Mouse (Mus musculus): ENCODE data around the gene Rxfp1. TPM values are rescaled to one million over a fixed set of nuclear protein-coding genes. Genes with fewer than 3 reads are reported as not detected.
A peak's percentile ranks its signal among the peaks of the same experiment; 100 is the strongest.

Gene Rxfp1
- total and polyA plus RNA-seq, 2 experiments from 2014 or later: 0.19 to 0.49 TPM

DNA sequence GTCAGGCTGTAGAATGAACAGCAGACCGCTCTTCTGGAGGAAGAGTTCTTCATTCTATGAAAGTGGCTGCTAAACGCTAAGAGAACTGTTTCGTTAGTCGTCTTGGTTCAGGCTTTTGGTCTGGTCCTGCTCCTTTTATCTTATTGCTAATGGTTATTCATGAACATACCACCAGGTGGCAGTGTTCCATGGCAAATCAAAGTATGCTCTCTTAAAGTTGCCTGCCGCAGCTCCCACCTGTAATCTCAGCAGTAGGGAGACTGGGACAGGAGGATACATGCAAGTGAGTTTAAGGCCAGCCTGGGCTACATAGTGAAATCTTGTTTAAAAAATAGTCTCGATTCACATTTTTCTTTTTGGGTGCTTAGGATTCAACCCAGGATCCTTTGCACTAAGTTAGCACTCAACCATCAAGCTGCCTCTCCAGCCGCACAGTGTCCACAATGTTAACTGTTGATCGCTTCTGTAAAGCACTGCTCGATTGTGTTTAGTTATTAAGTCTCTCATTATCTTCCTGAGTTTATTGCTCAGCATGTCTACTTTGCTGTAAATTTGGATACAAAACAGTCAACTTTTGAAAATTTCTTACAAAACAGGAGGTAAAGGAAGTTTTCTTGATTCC is 72.8 kb downstream of the Rxfp1 start:
- no peak for ATAC-seq (ENCODE audit: low FRiP score)

DNA sequence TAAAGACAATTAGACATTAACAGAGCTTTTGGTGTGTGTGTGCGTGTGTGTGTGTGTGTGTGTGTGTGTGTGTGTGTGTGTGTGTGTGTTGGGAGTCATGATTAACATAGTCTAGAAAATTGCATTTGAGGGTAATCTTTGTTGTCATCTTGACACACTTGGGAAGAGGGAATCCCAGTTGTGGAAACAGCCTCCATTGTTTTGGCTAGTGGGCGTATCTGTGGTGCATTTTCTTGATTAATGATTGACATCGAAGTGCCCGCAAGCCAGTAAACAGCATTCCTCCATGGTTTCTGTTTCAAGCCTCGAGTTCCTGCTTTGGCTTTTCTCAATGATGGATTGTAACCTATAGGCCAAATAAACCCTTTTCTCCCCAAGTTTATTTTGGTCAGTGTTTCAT is 81.0 kb downstream of the Rxfp1 start:
- Histone ChIP-seq H3K4me3 (ENCODE audit: low read depth, low read length) (no peak overlapping the region), H3K27me3 (ENCODE audit: insufficient read depth, low read length) (no peaks in the 10 kb centered on the region), H3K4me1 (ENCODE audit: insufficient read depth, low read length) (no peaks in the 10 kb centered on the region), H3K4me2 (ENCODE audit: low read depth, low read length, poor library complexity, severe bottlenecking) (no peak overlapping the region), H3K27ac (ENCODE audit: low read depth, low read length) (no peak overlapping the region), H3K9ac (replicated peaks; ENCODE audit: low read length, poor library complexity, severe bottlenecking) (no peak overlapping the region), H3K9me3 (ENCODE audit: low read length) (no peaks in the 10 kb centered on the region), H3K36me3 (ENCODE audit: insufficient read depth, low read length) (no peaks in the 10 kb centered on the region)
- WGBS: 76% methylated on average over 5 of the region's 5 CpGs
- no peak for DNase-seq (ENCODE audit: low spot score)
- ATAC-seq (ENCODE audit: low FRiP score): no peak
- TF ChIP-seq CTCF (IDR thresholded peaks at IDR 0.05): no peak

More for the DNA sequence above, 72.8 kb downstream of the Rxfp1 start:
- H3K4me2 ChIP-seq (ENCODE audit: low read depth, low read length, poor library complexity, severe bottlenecking): no peak overlapping the region
- H3K4me1 ChIP-seq (ENCODE audit: insufficient read depth, low read length): no peaks in the 10 kb centered on the region
- peak; percentile 79 for DNase-seq (ENCODE audit: low spot score)
- TF ChIP-seq CTCF (IDR thresholded peaks at IDR 0.05): peak; percentile 91
- no peaks in the 10 kb centered on the region for H3K27me3 ChIP-seq (ENCODE audit: insufficient read depth, low read length)
- 39% methylated on average over 9 of the region's 9 CpGs for WGBS
- no peaks in the 10 kb centered on the region for H3K36me3 ChIP-seq (ENCODE audit: insufficient read depth, low read length)
- no peaks in the 10 kb centered on the region for H3K9me3 ChIP-seq (ENCODE audit: low read length)
- no peak overlapping the region for H3K27ac ChIP-seq (ENCODE audit: low read depth, low read length)
- no peak overlapping the region for H3K4me3 ChIP-seq (ENCODE audit: low read depth, low read length)
- H3K9ac ChIP-seq (replicated peaks; ENCODE audit: low read length, poor library complexity, severe bottlenecking): no peak overlapping the region

DNA sequence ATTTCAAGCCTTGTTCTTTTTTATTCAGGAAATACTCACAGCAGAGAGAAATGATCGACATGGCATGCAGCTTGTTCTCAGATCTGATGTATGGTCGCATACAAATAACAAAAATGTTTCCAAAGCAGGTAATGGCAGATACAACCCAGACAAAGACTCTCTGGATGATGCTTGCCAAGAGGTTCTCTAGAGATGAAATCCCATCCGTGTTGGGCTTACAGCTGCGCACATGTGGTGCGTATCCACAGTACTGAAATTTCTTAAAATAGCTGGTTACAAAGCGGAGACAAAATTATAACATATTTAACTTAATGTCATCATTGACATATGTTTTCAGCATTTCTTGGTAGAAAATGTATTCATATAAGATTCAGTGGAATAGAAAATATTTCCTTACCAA is 85.6 kb downstream of the Rxfp1 start:
- DNase-seq (ENCODE audit: low spot score) (no peak), ATAC-seq (ENCODE audit: low FRiP score) (no peak)
- H3K27ac ChIP-seq (ENCODE audit: low read depth, low read length): no peak overlapping the region
- no peak overlapping the region for H3K4me2 ChIP-seq (ENCODE audit: low read depth, low read length, poor library complexity, severe bottlenecking)
- WGBS: 88% methylated on average over 6 of the region's 6 CpGs
- H3K9ac ChIP-seq (replicated peaks; ENCODE audit: low read length, poor library complexity, severe bottlenecking): no peak overlapping the region
- no peak overlapping the region for H3K4me3 ChIP-seq (ENCODE audit: low read depth, low read length)
- TF ChIP-seq CTCF (IDR thresholded peaks at IDR 0.05): no peak
- no peaks in the 10 kb centered on the region for H3K27me3 ChIP-seq (ENCODE audit: insufficient read depth, low read length)
- no peaks in the 10 kb centered on the region for H3K9me3 ChIP-seq (ENCODE audit: low read length)
- no peaks in the 10 kb centered on the region for H3K4me1 ChIP-seq (ENCODE audit: insufficient read depth, low read length)
- no peaks in the 10 kb centered on the region for H3K36me3 ChIP-seq (ENCODE audit: insufficient read depth, low read length)

DNA sequence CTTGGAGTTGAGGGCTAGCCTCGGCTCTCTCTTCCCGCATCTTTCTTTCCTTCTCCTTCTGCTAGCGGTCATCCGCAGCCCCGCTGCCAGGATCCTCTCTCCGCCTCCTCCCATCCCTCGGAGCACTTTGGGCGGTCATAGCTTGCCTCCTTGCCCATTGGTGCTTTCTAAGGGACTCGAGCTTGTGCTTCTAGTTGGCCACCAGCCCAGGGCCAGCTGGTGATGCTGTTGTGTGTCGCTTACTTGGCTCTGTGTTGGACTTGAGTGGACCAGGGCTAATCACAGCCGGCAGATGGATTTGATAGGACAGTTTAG is 108.3 kb downstream of the Rxfp1 start, which contains the start of gene Etfdh:
Gene Etfdh, minus strand, starts transcription at position 85 of the 315 bp plus-strand sequence.
- WGBS: 0% methylated on average over 11 of the region's 11 CpGs
- no peak for TF ChIP-seq CTCF (IDR thresholded peaks at IDR 0.05)
- H3K4me2 ChIP-seq (ENCODE audit: low read depth, low read length, poor library complexity, severe bottlenecking): peak within 1 kb of the TSS; percentile 78
- peak within 1 kb of the TSS; percentile 63 for H3K27ac ChIP-seq (ENCODE audit: low read depth, low read length)
- no peaks in the 10 kb centered on the region for H3K27me3 ChIP-seq (ENCODE audit: insufficient read depth, low read length)
- peak within 1 kb of the TSS; percentile 63 for H3K9ac ChIP-seq (replicated peaks; ENCODE audit: low read length, poor library complexity, severe bottlenecking)
- no peaks in the 10 kb centered on the region for H3K4me1 ChIP-seq (ENCODE audit: insufficient read depth, low read length)
- peak; percentile 58 for ATAC-seq (ENCODE audit: low FRiP score)
- H3K9me3 ChIP-seq (ENCODE audit: low read length): no peaks in the 10 kb centered on the region
- H3K36me3 ChIP-seq (ENCODE audit: insufficient read depth, low read length): no peaks in the 10 kb centered on the region
- peak; percentile 93 for DNase-seq (ENCODE audit: low spot score)
- peak within 1 kb of the TSS; percentile 56 for H3K4me3 ChIP-seq (ENCODE audit: low read depth, low read length)

DNA sequence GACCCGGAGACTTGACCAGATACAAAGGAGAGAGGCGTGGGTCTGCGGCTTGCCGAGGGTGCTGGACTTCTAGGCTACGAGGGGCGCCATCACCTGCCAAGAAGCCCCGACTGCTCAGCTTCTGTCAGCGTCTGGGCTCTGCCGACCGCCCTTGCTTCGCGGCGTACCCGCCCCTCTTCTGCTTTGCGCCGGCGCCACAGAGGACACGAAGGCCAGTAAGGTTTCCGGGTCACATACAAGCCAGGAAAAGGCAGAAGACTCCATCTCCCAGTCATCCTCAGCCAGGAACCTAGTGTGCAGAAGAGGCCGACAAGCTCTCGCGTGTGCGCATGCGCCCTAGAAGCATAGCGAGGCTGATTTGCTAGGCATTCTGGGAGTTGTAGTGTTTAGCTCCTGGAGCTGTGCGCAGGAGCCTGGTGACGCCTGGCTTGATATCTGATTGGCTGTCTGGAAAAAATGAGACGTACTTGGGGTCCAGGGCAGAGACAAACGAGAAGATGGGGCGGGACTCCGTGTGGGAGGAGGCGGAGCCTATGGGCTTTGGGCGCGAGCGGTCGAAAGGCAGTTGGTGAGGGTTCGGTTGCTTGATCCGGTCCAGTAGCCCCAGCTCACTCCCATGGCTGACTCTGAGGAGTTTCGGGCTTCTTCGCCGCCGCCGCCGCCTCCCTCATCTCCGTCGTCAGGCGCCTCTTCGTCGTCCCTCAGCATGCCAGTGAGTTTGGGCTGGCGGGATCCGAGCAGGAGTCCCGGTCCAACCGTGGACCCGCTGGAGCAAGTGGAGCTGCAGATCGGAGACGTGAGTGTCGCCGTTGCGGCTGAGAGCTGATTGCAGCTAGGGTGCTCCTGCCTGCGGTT is 108.9 kb downstream of the Rxfp1 start, which contains the start of gene 4930579G24Rik:
Gene 4930579G24Rik, plus strand, starts transcription at position 519 of the 855 bp plus-strand sequence.
- H3K4me2 ChIP-seq (ENCODE audit: low read depth, low read length, poor library complexity, severe bottlenecking): peak within 1 kb of the TSS; percentile 78
- DNase-seq (ENCODE audit: low spot score) (peak; percentile 100), ATAC-seq (ENCODE audit: low FRiP score) (peak; percentile 99)
- peak within 1 kb of the TSS; percentile 63 for H3K9ac ChIP-seq (replicated peaks; ENCODE audit: low read length, poor library complexity, severe bottlenecking)
- no peaks in the 10 kb centered on the region for H3K4me1 ChIP-seq (ENCODE audit: insufficient read depth, low read length)
- H3K4me3 ChIP-seq (ENCODE audit: low read depth, low read length): peak within 1 kb of the TSS; percentile 56
- no peaks in the 10 kb centered on the region for H3K36me3 ChIP-seq (ENCODE audit: insufficient read depth, low read length)
- H3K27ac ChIP-seq (ENCODE audit: low read depth, low read length): peak within 1 kb of the TSS; percentile 63
- no peaks in the 10 kb centered on the region for H3K27me3 ChIP-seq (ENCODE audit: insufficient read depth, low read length)
- WGBS: under 1% methylated on average over 59 of the region's 60 CpGs
- no peak for TF ChIP-seq CTCF (IDR thresholded peaks at IDR 0.05)
- no peaks in the 10 kb centered on the region for H3K9me3 ChIP-seq (ENCODE audit: low read length)

DNA sequence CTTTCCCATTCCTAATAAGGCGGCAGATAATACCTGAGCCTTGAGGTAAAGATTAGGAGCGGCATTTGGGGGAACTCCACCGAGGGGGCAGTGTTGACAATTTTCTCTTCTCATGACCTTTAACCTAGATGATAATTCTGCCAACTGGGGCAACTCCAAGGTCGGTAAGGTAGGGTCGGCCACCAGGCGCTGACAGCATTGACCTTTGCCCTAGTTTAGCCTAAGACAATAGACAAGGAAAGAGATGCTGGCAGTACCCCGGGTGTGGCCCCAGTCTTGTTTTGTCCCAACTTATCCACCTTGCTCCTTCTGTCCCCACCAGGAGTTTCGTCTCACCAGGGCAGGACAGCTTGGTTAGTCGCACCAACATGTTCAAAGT is 109.5 kb downstream of the Rxfp1 start:
- Histone ChIP-seq H3K27ac (ENCODE audit: low read depth, low read length) (peak overlapping the region; percentile 44; the same call in 1 of the 2 replicates), H3K4me1 (ENCODE audit: insufficient read depth, low read length) (no peaks in the 10 kb centered on the region), H3K36me3 (ENCODE audit: insufficient read depth, low read length) (no peaks in the 10 kb centered on the region), H3K9me3 (ENCODE audit: low read length) (no peaks in the 10 kb centered on the region), H3K4me3 (ENCODE audit: low read depth, low read length) (peak overlapping the region; percentile 56), H3K9ac (replicated peaks; ENCODE audit: low read length, poor library complexity, severe bottlenecking) (peak overlapping the region; percentile 51; the same call in 1 of the 2 replicates), H3K4me2 (ENCODE audit: low read depth, low read length, poor library complexity, severe bottlenecking) (peak overlapping the region; percentile 78), H3K27me3 (ENCODE audit: insufficient read depth, low read length) (no peaks in the 10 kb centered on the region)
- ATAC-seq (ENCODE audit: low FRiP score): no peak
- 0% methylated on average over 9 of the region's 9 CpGs for WGBS
- no peak for DNase-seq (ENCODE audit: low spot score)
- TF ChIP-seq CTCF (IDR thresholded peaks at IDR 0.05): peak; percentile 35

Measured in midbrain, postnatal 0 days (tissue).